Mouse (Mus musculus): ENCODE measurements around the gene Gng12.

DNA sequence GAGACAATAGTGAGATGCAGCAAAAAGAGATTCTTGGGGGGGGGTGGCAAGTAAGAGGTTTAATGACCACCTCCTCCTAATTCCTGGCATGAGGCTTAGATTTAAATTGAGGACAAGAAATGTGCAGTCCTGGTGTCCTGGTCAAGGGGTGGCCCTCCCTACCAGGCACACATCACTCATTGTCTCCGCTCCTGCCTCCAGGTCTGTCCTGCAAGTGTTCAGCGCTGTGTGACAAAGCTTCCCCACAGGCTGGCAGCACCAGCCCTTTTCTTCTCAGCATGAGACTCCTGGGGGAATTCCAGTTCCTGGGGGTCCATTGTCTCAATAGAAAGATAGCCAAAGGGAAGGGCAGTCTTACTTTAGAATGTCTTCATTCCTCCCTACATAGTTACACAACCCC is 134.2 kb downstream of the Gng12 start:
- no peak for TF ChIP-seq CTCF (IDR thresholded peaks at IDR 0.05; ENCODE audit: low read depth, low read length)
- no peak for TF ChIP-seq POLR2A (IDR thresholded peaks at IDR 0.05; ENCODE audit: extremely low read depth, insufficient read depth, low read length)

All from liver, adult 2 months (tissue).